Mouse (Mus musculus) kidney, postnatal 0 days (tissue): ENCODE measurements around the gene Ifnl3. TPM values are rescaled to one million over a fixed set of nuclear protein-coding genes. Genes with fewer than 3 reads are reported as not detected.
"Not testable (repeated sequence)": the region's sequence is repeated elsewhere in the genome, so short reads cannot be mapped to it uniquely, and the experiment has no call there.

ENCODE experiments used
- ATAC-seq: fragments of 200-750 bp; cut with Nextera tagmentation; replicated peaks from 2 replicates; pipeline ENCODE4 v1.8.0; 2017; ENCODE audit warnings: low read depth, moderate number of reproducible peaks, moderate TSS enrichment, moderate library complexity; ENCODE audit not compliant: low FRiP score
- DNase-seq: peaks from one replicate; pipeline ENCODE4 v3.0.0-alpha.2; 2016; ENCODE audit warnings: low spot score
- H3K27ac ChIP-seq: fragments of 300-500 bp; sonication (generic); 2 replicates; pipeline ENCODE4 v1.5.1; 2014; ENCODE audit warnings: mild to moderate bottlenecking
- H3K27me3 ChIP-seq: fragments of 300-500 bp; sonication (generic); 2 replicates; pipeline ENCODE4 v1.6.1; 2014; ENCODE audit warnings: low read length, mixed read lengths; ENCODE audit not compliant: insufficient read depth
- H3K36me3 ChIP-seq: fragments of 300-500 bp; sonication (generic); 2 replicates; pipeline ENCODE4 v1.6.1; 2014; ENCODE audit warnings: low read length, mixed read lengths; ENCODE audit not compliant: insufficient read depth
- H3K4me1 ChIP-seq: fragments of 300-500 bp; sonication (generic); replicated peaks from 2 replicates; pipeline ENCODE4 v1.6.1; 2014; ENCODE audit warnings: antibody characterized with exemption, low read length, mixed read lengths; ENCODE audit not compliant: insufficient read depth
- H3K4me2 ChIP-seq: fragments of 300-500 bp; sonication (generic); 2 replicates; pipeline ENCODE4 v1.6.1; 2014; ENCODE audit warnings: mild to moderate bottlenecking, low read length, moderate library complexity, mixed read lengths
- H3K4me3 ChIP-seq: fragments of 300-500 bp; sonication (generic); replicated peaks from 2 replicates; pipeline ENCODE4 v1.5.1; 2014; ENCODE audit warnings: low read depth, low read length
- H3K9ac ChIP-seq: fragments of 300-500 bp; sonication (generic); 2 replicates; pipeline ENCODE4 v1.6.1; 2014; ENCODE audit warnings: low read depth, low read length
- H3K9me3 ChIP-seq: fragments of 300-500 bp; sonication (generic); replicated peaks from 2 replicates; pipeline ENCODE4 v1.6.1; 2016; ENCODE audit warnings: low read length, inconsistent platforms, mixed read lengths
- CTCF ChIP-seq: IDR thresholded peaks from 2 replicates; pipeline ENCODE4 v1.5.1; 2016; ENCODE audit warnings: antibody characterized with exemption, low read depth, mild to moderate bottlenecking, moderate library complexity
- WGBS: fragments of 180-500 bp; shearing (Covaris S2); extraction: QIAGEN DNeasy Blood & Tissue Kit; methylation state at CpG from one replicate; pipeline ENCODE4 v1.1.7; 2014; 5-methylcytosine and 5-hydroxymethylcytosine counted together
- polyA plus RNA-seq: library from polyadenylated mRNA; unstranded; fragments of >200 nt; fragmentation: Nextera tagmentation; extraction: Ambion mirVana; gene quantifications from 2 replicates; pipeline ENCODE4 v1.2.1, GENCODE M21; 2015

Ifnl3 gene
- polyA plus RNA-seq, 1 experiment from 2014 or later, result not detected

GRCm38 (mm10) chr7:28511441-28511840 lies 11.2 kb upstream of the Ifnl3 start:
- no peak for TF ChIP-seq CTCF
- Histone ChIP-seq H3K27me3 (no peaks in the 10 kb centered on the region), H3K4me1 (no peaks in the 10 kb centered on the region), H3K4me3 (no peak overlapping the region), H3K4me2 (no peak overlapping the region), H3K9me3 (no peaks in the 10 kb centered on the region), H3K27ac (no peak overlapping the region), H3K9ac (no peak overlapping the region), H3K36me3 (no peaks in the 10 kb centered on the region)
- ATAC-seq (no peak), DNase-seq (no peak)
- 61% methylated on average over 8 of the region's 8 CpGs for WGBS

GRCm38 (mm10) chr7:28527922-28528719 lies 5.5 kb downstream of the Ifnl3 start:
- Histone ChIP-seq H3K27me3 (no peaks in the 10 kb centered on the region), H3K4me2 (no peak overlapping the region), H3K27ac (no peak overlapping the region), H3K9me3 (no peaks in the 10 kb centered on the region), H3K9ac (no peak overlapping the region), H3K36me3 (no peaks in the 10 kb centered on the region), H3K4me1 (no peaks in the 10 kb centered on the region), H3K4me3 (no peak overlapping the region)
- DNase-seq (peak; percentile 89), ATAC-seq (peak; percentile 64; the same call in 1 of the 2 replicates)
- peak; percentile 92 for TF ChIP-seq CTCF
- WGBS, result 9% methylated on average over 19 of the region's 19 CpGs

GRCm38 (mm10) chr7:28532005-28532404 lies 9.4 kb downstream of the Ifnl3 start:
- ATAC-seq (0 out of 2 replicates have a peak, but pooled peaks have one; percentile 34), DNase-seq (peak; percentile 44)
- Histone ChIP-seq H3K4me2 (no peak overlapping the region), H3K36me3 (no peaks in the 10 kb centered on the region), H3K9me3 (no peaks in the 10 kb centered on the region), H3K4me1 (no peaks in the 10 kb centered on the region), H3K4me3 (no peak overlapping the region), H3K27me3 (no peaks in the 10 kb centered on the region), H3K9ac (no peak overlapping the region), H3K27ac (no peak overlapping the region)
- TF ChIP-seq CTCF, result no peak
- 45% methylated on average over 8 of the region's 8 CpGs for WGBS

- H3K4me1 ChIP-seq, ATAC-seq, DNase-seq, H3K27ac ChIP-seq, H3K27me3 ChIP-seq, H3K36me3 ChIP-seq, H3K4me3 ChIP-seq, H3K9ac ChIP-seq, H3K9me3 ChIP-seq, H3K4me2 ChIP-seq: not testable (repeated sequence)
- 92% methylated on average over 6 of the region's 6 CpGs for WGBS
Observed at GRCm38 (mm10) chr7:28538886-28539285, 16.2 kb downstream of the Ifnl3 start.

GRCm38 (mm10) chr7:28540526-28540925 lies 17.9 kb downstream of the Ifnl3 start, which contains the start of gene Sycn:
Gene Sycn, plus strand, starts transcription at chr7:28540885.
- ATAC-seq, result no peak
- WGBS, result 68% methylated on average over 4 of the region's 4 CpGs
- Histone ChIP-seq H3K27ac (no peak within 1 kb of the TSS), H3K4me1 (0 out of 2 replicates have a peak, but pooled peaks cover 6% of the 10 kb centered on the region), H3K9ac (no peak within 1 kb of the TSS), H3K4me3 (no peak within 1 kb of the TSS), H3K4me2 (no peak within 1 kb of the TSS), H3K36me3 (no peaks in the 10 kb centered on the region), H3K27me3 (peaks cover 4% of the 10 kb centered on the region; the same call in 1 of the 2 replicates), H3K9me3 (no peaks in the 10 kb centered on the region)
- no peak for DNase-seq
- no peak for TF ChIP-seq CTCF

GRCm38 (mm10) chr7:28544051-28544601 lies 21.5 kb downstream of the Ifnl3 start:
- ATAC-seq, result peak; percentile 53; the same call in 1 of the 2 replicates
- Histone ChIP-seq H3K4me1 (peaks cover 6% of the 10 kb centered on the region; the same call in 1 of the 2 replicates), H3K36me3 (no peaks in the 10 kb centered on the region), H3K27me3 (peaks cover 17% of the 10 kb centered on the region), H3K4me3 (0 out of 2 replicates have a peak overlapping the region, but pooled peaks have one; percentile 16), H3K27ac (no peak overlapping the region), H3K9ac (0 out of 2 replicates have a peak overlapping the region, but pooled peaks have one; percentile 13), H3K9me3 (no peaks in the 10 kb centered on the region), H3K4me2 (peak overlapping the region; percentile 45)
- DNase-seq, result no peak
- 4% methylated on average over 22 of the region's 27 CpGs for WGBS
- TF ChIP-seq CTCF, result no peak
